Mouse (Mus musculus): ENCODE data around the gene Ubtd2.

Ubtd2 gene

DNA sequence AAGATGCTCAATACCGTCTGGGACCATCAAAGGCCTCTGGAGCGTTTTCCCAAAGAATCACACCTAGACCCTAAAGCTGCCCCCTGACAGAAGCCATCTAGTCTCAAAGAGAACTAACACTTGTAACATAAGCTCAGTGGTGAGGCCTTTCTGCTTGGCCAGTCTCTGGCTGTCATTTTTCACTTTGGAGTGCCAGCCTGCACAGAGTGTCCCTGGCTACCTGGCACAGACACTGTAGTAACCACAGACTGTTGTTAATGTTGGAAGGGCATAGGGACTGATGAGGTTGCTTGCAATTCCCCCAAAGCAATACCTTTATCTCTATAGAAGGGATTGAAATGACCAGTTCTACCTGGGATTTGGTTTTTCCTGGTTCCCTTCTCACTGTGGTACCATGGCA lies 66.1 kb downstream of the Ubtd2 start:
- no peak for DNase-seq

DNA sequence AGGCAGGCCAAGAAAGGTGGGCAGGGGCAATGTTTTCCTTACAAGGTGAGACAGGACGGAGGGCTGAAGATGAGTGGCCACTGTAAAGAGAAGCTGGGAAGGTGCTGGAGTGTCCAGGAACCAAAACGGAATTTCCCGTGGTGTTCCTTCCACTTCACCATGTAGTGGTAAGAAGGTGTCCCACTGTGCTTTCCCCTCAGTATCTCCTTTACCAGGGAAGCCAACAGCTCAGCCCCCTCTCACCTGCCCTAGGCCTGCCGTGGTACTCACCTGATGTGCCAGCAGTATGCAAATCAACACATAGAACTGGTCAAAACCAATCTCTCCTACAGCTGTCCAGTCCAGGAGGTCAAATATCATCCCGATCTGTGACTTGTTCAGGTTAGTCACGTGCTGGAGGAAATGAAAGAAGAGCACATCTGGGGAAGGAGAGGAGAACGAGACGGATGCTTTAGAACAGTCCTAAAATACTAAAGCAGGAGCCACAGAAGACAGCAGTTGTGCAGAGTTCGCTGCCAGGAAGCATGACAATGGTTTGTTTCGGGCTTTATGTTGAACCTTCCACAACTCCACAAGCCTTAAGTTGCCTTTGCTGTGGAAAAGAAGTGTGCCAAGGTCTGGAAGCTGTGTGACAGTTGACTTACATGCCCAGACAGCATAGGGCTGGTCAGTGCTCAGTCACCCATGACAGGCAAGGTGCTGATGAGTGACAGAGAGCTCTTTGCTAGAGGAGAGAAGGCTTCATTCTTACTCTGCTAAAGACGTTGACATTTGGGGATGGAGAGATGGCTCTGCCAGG lies 69.2 kb downstream of the Ubtd2 start:
- no peak for DNase-seq

DNA sequence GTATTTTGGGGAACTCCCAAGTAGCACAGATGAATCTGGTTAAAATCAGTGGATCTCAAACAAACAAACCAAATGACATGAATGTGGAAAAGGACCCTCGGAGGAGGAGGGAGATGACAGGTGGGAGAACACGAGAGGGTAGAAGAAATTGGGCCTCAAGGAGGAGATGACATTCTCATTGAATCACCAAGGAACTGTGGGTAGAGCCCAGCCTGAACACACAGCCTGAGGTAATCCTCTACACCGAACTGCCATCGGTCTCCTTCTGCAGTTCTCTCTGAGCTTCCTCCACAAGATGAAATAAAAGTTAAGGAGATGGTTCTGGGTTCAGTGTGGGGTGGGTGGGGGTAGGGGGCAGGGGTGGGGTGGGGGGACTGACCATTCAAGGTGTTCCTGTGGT lies 71.8 kb downstream of the Ubtd2 start:
- no peak for DNase-seq

DNA sequence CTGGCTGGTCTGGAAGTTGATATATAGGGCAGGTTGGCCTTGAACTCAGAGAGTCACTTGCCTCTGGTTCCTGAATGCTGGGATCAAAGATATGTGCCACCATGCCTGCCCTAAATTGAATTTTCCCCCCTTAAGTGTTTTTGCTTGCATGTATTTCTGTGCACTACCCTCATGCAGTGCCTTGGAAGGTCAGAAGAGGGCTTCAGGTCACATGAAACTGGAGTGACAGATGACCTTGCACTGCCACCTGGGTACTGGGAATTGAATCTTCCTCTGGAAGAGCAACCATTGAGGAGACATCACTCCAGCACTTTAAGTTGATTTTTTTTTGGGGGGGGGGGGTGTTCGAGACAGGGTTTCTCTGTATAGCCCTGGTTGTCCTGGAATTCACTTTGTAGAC lies 75.0 kb downstream of the Ubtd2 start:
- no peak for DNase-seq

DNA sequence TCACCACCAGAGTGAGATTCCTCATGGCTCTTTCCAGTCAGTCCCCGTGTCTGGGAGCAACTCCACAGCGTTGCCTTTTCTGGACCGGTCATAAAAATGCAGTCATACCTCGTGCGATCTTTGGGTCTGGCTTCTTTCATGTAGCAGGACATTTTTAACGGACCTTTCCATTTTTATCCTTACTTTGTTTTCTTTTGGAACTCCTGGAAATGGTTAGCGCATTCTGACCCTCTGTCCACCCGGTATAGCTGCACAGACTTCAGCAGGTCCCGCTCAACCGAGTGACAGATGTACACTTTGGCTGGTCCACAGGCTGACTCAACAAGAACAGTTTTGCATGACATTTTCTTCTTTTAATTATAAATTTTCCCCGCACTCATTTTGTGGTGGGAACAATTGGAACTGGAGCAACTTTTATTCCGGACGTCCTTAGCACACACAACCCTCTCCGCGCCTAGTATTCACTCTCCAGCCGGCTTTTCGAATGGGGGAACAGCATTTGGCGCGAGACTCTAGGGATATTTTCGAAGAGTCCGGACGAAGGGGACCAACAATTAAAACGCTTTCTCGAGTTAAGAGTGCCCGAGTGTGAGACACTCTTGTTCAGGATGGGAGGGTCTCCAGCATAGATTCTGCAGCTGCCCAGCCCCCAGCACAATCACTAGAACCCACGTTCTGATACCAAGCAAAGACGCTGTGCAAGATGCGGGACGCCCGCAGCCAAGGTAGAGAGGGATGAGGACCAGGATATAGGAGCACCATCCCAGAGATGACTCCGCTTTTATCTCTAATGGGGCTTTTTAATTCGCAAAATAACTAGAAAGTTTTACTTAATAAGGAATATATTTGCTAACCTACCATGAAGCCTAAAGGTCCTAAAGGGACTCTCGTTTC lies 76.9 kb downstream of the Ubtd2 start, which contains the start of gene Efcab9:
Gene Efcab9, minus strand, starts transcription at position 211 of the 894 bp plus-strand sequence.
- DNase-seq, result no peak

DNA sequence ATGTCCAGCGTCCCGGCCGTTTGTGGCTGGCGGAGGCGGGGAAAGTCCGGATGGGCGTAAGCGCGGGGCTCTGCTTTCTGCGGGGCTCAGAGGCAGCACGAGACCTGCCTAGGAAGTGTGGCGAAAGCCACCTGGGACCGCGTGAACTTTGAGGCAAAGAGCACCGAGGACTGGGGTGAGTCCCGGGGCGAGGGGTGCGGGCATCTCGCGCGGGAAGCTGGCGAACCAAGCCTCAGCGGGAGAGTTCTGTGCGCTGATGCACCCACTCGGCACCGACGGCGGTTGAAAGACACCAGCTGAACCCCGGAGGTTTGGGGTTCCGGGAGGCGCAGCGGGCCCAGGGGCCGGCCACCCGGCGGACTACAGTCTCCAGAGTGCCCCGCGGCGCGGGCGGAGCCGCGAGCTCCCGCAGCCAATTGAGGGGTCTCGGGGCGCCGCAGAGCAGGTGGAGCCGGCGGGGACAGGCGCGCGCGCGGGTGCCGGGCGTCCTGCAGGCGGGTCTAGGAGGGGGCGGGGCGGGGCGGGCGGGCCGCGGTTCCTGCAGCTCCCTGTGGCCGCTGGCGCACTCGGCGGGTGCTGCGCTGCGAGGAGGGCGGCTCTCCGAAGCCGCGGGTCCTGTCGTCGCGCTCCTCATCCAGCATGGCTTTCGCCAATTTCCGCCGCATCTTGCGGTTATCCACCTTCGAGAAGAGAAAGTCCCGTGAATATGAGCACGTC lies 77.8 kb downstream of the Ubtd2 start, which contains the start of gene Stk10:
Gene Stk10, plus strand, starts transcription at position 541 of the 717 bp plus-strand sequence.
- DNase-seq, result peak; percentile 93

DNA sequence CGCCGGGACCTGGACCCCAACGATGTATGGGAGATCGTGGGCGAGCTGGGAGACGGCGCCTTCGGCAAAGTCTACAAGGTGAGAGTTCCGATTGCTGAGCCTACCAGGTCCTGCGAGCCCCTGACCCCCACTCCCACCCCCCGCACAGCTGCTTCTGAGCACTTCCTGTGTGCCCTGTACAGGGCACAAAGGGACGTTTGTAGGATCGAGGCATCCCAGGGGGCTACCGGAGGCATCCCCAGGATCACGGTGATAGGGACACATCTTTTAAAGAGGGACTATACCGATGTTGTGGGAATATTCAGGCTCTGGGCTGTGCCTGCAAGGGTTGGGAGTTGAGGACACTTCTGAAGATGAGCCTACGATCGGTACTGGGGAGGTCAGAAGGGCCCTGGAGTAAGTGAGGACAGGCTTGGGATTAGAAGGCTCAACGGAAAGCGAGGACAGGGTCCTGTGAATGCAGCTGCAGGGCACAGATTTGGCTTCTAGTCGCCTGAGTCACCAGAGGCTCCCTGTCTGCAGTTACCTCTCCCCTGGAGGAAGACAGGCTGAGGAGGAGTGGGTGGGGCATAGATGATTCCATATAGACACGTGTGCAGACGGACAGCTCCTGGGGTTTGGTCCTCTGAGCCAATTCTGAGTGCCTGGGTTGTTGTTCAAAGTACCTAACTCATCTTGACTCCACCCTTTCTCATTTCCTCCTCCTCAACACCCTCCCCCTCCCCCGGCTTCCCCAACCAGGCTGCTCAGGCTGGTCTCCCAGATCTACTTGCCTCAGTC lies 78.5 kb downstream of the Ubtd2 start:
- peak; percentile 59 to 71 for DNase-seq

DNA sequence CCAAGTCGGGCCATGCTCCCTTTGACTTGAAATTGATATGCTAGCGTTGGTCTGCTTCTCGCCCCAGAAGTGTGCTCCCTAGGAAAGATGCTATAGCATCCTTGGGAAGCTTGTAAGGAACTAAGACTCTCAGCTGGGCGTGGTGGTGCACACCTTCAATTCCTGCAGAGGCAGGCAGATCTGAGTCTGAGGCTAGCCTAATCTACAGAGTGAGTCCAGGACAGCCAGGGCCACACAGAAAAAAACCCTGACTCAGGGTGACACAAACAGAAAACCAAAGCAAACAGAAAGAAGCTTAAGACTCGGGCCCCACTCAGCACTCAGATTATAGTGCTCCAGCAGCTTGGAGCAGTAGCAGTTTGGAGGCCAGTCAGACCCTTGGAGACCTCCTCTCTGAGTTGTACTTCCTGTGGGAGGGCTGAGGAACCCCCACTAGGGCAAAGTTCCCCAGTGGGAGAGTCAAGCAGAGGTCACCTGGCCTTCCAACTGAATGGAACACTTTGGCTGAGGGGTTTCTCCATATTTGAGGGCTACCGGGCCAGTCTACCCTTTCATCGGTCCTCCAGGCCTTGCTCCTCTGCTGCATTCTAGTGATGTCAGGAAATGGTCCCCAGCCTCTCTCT lies 79.4 kb downstream of the Ubtd2 start:
- DNase-seq, result no peak

DNA sequence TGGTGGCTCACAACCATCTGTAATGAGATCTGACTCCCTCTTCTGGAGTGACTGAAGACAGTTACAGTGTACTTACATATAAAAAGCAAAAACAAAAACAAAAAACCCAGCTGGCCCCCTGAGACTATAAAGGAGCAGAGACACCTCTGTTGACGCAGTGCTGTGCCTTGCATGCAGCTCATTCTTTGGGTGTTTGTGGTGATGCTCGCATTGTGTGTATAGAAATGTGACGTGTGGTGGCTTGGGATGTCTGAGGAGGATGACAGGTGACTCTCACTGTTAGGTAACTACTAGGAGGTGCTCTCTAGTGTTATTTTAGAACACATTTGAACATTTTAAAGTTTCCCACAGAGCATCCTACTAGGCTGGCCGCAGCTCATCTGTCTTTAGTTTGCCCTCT lies 80.5 kb downstream of the Ubtd2 start:
- DNase-seq, result no peak

DNA sequence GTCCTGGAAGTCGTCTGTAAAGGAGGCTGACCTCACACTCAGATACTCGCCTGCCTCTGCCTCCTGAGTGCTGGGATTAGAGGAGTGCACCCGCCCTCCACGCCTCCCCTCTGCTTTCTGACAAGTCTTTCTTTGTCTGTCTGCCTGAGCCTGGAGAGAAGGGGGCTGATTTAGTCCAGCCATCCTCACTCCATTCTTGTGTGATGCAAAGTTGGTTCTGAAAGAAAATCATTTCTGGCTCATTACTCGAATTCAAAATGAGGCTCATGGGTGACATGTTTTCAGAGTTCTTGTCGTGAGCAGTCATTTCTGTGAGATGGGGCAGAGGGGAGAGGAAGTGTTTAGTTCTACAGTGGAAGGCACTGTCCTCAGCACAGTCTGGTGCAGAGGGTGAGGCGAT lies 81.8 kb downstream of the Ubtd2 start:
- peak in 1 of 2 experiments; percentile 29 for DNase-seq

DNA sequence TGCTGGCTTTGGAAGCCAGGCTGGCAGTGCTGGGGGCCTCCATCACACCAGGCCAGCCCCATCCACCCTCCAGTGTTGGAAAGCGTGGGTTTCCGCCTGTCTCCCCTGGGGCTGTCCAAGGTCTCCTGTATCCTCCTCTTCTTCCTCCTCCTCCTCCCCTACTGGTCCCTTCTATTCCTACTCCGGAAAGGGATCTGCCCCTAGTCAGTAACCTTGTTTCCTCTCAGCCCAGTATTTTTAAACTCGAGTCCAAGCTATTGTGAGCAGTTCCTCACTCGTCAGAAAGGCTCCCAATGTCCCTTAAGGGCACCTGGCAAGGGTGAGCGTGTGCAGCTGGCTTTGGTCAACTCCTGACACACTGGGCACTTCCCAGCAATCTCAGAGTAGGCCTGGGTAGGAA lies 83.3 kb downstream of the Ubtd2 start:
- DNase-seq, result no peak

DNA sequence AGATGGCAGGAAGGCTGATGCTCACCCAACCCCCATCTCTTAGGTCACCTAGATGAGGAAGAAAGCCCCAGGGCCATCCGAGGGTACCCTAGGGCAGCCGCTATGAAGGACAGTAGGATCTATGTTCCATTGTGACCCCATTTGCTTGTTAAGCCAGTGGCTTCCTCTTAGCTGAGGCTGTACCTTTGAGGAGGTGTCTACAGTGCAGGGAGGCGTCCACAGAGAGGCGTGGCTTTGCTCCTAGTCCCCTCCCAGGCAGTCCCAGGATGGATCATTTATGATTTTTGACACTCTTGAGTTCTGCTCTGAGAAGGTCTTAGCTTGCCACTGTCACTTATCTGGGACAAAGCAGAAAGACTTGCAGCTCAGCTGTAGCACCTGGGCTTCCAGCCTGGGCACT lies 83.7 kb downstream of the Ubtd2 start:
- no peak for DNase-seq

DNA sequence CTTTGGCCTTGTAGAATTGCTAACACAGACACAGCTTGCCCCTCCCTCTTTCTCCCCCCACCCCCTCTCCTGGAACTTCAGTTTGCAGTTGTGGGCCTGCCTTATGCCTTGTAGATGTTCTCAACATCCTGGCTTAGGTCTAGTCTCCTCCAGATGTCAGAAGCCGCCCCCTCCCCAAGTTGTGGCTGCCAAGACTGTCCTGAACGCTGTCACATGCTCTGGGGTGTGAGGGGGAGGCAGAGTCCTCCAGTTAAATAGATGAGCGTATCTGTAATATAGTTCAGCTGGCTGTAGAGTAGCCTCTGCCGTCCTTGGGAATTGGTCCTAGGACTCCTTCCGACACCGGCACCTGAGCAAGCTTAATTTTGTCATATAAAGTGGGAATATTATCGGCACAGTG lies 84.5 kb downstream of the Ubtd2 start:
- peak in 1 of 2 experiments; percentile 8 for DNase-seq

DNA sequence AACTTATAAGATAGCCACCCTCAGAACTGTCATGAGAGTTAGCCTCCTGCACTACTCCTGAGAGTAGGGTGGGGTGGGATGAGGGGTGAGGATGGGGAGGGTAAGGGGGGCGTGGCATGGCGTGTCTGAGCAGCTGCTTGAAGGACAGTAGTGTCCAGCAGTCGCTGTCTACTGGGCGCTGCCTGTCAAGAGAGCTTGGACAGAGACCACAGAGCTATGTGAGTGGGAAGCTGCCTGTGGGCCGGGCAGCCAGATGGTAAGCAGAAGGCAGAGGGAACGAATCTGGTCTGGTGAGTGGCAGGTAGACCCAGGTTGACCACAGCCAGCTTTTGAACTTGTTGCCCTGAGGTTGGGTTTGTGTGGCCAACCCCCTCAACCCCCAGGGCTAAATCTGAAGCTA lies 85.3 kb downstream of the Ubtd2 start:
- DNase-seq, result no peak

DNA sequence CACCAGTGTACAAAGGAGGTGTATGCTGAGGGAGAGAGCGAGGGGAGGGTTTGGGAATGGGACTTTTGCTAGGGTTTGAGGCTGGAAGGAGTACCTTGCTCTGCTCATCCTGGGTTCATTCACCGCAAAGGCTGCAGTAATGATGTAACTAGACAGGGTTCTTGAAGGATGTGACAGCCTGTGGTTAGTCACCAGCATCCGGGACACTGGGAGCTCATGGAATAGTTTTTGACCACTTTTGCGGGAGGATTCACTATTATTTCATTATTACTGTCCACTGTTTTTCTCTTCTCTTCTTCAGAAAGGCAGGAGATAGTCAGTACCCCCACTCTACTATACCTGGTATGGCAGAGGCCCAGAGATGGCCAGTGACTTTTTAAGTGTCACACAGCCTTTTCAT lies 87.0 kb downstream of the Ubtd2 start:
- no peak for DNase-seq

DNA sequence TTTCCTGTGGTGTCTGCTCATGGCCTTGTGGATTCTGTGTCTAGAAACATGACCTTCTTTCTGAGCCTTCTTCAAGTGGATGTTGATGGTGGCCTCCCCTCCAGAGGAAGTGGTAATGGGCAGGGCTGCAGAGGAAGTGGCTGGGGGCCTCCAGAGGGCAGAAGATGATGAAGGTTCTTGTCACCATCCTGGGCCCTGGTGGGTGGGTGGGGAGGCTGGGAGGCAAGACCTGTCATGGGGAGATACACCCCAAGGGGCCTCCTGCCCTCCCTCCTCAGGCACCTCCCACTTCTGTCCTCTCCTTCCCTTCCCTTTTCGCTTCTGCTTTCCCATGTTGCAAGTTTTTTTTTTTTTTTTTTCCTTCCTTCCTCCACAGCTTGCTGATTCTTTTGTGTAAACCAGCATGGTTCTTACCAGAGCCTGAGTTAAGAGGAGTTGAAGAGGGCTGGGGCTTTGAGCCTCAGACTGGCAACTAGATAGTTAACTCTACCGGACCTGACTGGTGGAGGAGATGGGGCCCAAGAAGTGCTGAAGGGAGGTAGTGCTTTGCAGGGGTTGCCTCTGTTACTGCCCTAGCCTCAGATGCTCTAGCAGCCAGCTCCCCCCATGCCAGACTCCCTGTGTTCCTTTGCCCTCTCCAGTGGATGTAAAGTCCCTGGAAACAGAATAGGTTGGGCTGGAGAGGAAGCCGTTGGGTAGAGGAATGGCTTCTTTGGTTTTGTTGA lies 87.7 kb downstream of the Ubtd2 start:
- DNase-seq, result peak in 1 of 2 experiments; percentile 4

DNA sequence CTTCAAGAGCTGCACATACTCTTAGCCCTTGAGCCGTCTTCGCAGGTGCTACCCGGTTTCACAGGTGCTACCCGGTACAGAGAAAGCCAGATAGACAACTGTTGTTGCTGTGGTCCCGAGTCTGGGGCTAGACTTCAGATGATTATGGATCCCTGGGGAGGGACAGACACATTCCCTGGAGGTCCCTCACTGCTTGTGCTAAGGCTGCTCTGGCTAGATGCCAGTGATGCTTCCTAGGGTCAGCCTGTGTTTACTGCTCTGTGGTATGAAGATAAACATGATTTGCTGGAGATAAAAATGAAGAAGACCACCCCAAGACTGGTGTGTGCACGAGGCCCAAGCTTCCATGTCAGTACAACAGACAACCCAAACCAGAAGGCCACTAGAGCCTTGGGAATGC lies 88.9 kb downstream of the Ubtd2 start:
- peak in 1 of 2 experiments; percentile 24 for DNase-seq

DNA sequence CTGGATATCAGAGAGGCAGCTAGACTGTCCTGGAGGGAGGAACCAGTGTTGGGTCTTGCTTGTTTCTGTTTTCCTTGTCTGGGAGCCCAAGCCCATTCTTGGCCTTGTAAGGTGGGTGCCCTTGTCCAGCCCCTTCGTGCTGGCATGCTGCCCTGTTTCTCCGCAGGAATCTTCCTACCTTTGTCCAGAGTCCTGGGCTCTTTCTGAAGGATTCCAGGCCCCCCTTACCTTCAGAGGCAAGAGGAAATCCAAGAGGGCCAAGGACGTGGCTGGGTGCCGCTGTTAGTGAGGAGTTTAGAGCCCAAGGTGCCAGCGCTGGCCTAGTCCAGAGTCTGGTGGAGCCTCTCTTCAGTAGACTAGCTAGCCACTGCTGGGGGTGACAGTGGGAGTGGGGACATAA lies 89.3 kb downstream of the Ubtd2 start:
- no peak for DNase-seq

DNA sequence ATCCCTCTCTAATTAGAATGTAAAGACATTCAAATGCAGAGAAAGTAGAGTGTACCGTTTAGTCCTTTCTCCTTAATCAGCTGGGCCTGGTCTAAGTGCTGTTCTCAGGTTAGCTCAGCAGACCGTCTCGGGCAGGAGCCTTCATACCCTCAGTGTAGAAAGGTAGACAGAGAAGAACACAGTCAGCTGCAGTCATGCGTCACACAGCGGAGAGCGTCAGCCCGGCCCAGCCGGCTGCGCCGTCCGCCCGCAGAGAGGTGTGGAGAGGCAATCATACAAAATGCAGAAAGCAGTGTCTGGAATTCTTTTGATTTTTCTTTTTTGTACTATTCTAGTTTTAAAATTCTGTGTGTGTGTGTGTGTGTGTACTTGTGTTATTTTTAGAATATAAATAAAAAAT lies 90.4 kb downstream of the Ubtd2 start:
- DNase-seq, result peak in 1 of 2 experiments; percentile 39

DNA sequence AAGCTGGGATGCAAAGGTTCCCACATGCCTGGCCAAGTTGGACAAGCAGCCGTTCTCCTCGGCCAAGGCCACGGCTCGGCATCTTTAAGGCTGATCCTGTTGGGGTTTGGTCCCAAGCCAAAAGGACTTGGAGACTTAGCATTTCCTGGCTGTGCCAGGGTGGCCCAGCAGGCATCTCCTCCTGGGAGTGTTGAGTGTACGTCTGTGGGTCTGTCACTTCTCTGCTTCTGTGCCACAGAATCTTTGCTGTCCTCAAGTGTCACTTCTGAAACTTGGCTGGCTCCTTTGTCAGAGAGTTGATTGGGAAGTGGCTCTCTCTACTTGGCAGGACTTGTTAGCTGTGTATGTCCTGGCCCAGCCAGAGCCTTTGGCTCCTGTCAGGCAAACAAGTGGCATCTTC lies 91.3 kb downstream of the Ubtd2 start:
- peak; percentile 82 to 86 for DNase-seq

DNA sequence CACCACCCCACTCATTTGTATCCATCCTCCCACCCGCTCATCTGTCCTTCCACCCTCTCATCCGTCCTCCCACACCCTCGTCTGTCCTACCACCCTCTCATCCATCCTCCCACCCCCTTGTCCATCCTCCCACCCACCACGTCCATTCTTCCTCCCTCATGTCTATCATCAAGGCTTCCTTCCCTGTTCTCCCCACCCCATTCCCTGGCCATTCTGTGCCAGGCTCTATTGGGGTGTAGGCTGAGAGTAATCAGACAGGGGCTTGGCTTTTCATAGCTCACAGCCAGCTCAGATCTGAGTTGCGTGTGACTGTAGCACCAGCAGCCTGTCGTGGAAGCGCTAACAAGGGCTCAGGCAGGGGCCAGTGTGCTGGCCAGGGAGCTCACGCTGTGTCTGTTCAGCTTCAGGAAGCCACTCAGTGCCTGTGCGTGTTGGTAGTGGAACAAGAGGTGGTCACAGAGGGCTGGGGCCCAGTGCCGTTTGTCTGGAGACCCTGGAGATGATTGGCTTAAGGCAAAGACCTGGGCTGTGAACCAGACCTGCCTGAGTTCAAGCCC lies 92.3 kb downstream of the Ubtd2 start:
- no peak for DNase-seq
